Mouse (Mus musculus) adrenal gland, adult (tissue): ENCODE measurements around the gene Slc6a4.
"Not testable (repeated sequence)": the region's sequence is repeated elsewhere in the genome, so short reads cannot be mapped to it uniquely, and the experiment has no call there.

Experiments used
- DNase-seq, 2 experiments: peaks; one replicate each; pipeline ENCODE4 v3.0.0; 2022 to 2023; ENCODE audit warnings: low spot score in 1 of 2; ENCODE audit not compliant: inconsistent age in 2 of 2

Gene Slc6a4

DNA sequence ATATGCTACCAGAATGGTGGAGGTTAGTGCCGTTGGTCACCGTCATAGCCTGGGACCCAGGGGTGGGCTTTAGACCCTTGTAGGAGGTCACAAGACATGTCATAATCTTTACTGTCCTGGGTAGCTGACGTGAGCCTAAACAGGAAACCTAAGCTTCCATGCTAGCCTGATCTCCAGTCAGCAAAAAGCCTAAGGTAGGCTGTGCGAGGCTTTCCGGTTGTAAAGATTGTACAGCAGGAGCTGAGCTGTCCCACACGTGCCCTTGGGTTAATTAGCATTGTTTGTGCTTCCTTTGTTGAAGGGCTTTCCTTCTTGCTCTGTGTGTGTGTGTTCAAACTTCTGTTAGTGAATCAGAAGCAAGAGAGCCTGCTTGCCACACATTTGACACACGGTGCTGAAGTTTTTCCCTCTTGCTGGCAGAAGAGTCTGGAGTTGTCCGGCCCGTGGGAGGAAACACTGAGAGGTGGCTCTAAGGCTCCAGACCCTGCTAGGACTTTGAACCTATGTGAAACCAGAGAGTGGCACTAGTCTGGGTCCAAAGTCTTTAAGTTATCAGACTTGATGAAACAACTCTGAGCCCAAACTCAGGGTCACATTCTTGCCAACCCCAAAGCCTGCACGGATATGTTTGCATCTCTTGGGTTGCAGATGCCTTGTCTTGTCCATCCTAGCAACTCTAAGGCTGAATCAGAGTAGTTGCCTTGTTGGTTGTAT, 12.5 kb downstream of the Slc6a4 start:
- no peak for DNase-seq

DNA sequence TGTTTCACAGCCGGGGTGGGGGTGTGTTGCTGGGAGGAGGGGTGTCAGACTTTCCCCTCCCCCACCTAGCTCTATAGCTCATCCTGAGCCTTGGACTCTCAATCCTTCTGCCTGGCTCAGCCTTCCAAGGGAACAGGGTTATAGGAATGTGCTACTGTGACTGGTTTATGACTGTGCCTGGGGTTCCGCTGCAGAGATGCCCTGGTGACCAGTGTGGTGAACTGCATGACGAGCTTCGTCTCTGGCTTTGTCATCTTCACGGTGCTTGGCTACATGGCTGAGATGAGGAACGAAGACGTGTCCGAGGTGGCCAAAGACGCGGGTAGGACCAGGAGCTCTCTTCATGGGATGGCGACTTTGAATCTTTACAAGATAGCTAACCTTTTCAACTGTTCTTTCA, 19.6 kb downstream of the Slc6a4 start:
- DNase-seq: no peak

DNA sequence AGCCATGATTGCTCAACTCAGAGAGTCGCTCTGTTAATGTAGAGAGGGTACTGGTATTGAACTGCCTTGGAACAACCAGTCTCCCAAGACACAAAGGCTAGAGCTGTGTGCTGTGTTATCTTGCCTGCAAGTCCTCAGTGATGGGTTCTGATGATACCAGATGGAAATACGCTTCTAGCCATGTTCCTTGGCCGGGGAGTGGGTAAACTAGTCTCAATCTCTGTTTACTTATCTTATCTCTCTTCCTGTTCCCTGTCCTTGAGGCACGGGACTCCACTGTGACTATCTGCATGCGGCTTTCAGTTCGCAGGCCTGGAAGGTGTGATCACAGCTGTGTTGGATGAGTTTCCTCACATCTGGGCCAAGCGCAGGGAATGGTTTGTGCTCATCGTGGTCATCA, 21.1 kb downstream of the Slc6a4 start:
- no peak for DNase-seq

DNA sequence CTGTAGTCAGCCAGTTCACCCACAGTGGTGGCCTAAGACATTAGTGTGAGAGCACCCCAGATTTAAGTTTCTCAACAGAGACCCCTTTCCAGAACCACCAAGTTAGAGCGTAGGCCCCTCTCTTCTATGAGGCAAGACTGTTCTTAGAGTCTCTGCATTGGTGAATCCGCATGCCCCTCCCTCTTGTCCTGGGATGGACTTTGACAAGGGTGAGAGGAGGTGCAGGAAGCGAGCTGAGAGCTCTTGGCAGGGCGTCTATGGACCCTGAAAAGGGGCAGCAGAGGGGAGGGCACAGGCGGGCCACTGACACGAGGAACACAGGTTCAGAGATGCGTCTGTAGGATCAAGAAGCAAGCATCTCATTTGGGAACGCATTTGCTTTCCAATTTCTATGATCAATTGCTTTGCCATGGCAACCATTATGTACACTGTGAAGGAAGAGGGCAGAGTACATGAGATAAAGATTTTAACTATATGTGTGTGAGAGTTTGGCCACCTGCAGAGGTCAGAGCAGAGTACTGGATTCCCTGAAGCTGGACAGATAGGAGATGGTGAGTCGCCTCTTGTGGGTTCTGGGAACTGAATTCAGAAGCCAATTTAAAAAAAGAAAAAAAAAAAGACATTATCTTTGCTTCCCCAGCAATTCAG, 23.5 kb downstream of the Slc6a4 start:
- no peak for DNase-seq

DNA sequence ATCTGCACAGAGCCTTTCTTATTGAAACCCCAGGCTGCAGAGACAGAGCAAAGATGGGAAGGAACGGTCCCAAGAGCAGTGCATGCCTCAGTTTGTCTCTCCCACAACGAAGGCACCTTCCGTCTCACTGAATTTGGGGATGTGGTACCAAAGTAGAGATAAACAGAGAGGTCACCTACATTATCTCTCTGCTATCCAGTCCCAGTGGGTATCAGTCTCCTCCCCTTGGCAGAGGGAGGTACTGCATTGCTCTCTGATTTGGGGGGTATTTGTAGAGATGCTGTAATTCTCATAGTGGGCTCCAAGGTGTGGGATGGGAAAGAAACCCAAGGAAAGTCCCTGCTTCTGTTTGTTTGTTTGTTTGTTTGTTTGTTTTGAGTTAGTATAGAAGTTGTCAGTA, 28.2 kb downstream of the Slc6a4 start:
- no peak for DNase-seq

DNA sequence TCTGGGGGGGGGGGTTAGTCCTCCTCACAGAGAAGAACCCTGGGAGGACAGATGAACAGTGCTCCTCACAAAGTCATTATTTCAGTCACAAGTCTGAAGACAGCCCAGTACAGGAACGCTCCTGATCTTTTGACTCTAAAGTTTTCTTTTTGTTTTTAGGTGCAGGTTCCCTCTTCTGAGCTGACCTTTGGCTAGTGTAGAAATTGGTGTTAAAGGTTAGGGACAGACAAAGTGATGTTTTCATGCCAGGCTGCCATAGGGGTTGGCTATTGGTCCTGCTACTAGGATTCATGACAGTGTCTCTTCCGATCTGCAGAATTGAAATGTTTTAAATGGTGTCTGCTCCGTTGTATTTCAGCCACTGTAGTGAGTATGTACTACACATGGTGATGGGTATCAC, 29.8 kb downstream of the Slc6a4 start:
- no peak for DNase-seq

DNA sequence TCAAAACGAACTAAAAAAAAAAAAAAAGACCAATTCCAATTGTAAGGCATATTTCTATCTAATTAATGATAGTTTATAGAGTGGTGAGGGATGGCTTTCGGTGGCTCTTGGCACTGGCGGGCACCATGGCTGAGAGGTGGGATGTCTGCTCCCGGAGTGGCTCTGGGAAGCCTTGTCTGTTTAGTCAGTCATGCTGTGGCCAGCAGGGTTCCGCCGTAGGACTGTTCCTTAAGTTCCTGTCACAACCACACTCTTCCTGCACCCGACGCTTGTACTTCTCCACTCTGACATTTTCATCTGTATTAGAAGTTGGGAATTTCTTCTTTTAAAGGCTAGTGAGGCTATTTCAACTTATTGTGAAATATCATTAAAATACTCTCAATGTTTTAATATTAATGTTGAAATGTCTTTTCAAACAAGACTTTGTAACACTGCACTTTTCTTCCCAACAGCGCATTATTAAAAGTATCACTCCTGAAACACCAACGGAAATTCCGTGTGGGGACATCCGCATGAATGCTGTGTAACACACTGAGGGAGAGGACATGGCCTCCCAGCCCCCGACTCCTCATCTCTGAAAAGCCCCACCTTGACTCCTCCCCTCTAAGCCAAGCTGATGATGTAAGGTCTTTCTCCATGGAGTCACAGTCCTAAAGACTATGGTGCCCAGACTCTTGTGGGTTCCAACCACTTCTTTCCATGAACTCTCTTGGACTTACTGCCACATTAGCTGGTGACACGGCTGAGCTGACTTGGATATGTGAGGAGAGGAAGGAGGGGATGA, 32.9 kb downstream of the Slc6a4 start:
- DNase-seq: no peak

DNA sequence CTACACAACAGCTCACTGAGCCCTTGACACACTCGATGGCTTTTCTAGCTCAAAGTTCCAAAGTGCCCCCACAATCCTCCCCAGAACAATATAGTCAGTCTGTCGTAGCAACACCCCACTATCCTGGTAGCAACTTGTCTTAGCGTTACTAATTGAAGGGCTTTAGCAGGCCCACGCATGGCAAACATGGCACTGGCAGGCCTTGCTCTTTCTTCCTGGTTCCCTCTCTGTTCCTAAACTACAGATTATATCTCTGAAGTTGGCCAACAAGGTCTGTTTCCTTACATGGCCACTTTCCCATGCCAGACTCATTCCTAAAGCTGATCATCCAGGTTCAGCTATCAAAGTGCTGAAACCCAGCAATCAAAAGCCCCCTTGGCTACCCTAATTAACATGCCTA, 43.5 kb downstream of the Slc6a4 start:
- no peak for DNase-seq

DNA sequence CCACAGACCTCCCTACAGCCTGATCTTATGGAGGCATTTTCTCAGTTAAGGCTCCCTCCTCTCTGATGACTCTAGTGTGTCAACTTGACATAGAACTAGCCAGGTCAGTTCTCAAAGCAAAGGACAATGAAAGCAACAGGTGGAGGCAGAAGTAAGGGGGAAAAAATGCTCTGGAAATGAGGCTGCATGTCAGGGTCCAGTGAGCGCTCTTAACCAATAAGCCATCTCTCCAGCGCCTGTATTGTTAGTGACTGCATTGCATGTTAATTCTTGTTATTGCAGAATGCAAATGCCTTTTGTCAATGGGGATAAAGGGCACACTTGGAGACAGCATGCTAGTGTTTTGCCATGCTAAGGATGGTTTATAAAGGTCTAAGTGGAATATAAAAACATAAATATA, 44.4 kb downstream of the Slc6a4 start:
- no peak for DNase-seq

DNA sequence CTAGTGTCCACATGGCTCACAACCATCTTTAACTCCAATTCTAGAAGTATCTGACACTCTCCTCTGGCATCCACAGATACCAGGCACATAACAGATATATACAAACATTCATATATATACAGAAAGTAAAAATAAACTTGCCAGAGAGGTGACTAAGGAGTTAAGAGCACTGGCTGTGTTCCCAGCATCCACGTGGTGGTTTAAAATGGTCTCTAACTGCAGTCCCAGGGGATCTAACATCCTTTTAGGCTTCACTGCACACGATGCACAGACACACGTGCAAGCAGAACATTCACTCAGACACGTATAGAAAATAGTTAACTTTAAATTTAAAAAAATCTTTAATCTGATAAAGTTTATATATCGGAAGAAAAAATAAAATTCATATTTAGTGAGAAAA, 63.5 kb downstream of the Slc6a4 start:
- DNase-seq: no peak

DNA sequence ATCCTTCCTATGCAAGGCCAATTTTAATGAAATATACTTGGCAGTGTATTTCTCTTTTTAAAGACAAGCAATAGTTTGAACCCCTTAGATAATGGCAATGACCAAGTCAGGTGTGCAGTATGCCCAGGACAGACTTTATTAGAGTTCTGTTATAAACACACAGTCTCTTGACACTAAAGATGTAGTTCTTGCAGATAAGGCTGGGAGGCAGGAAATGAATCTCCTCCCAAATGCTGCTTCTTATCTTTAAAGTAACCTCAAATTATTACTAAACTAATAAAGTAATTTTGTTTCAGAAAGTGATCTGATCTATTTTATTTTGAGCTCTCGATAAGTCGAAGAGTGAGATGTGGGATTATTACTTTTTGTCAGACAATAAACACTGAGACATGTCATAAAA, 65.0 kb downstream of the Slc6a4 start:
- no peak for DNase-seq

DNA sequence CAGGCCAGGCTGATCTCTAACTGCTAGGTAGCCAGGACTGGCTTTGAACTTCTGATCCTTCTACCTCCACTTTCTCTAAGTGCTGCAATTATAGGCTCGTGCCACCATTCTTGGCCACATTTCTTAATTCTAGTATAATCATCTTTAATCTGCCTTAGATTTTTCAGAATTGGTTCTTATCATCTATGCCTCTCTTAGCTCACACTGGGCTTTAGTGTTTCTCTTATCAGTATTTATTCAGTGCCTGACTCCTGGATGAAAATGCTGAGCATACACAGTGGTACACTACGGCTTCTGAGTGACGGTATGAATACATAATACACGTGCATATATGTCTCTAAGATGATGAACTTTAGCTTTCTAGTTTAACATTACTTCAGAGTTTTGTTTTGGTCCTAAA, 70.4 kb downstream of the Slc6a4 start:
- no peak for DNase-seq

DNA sequence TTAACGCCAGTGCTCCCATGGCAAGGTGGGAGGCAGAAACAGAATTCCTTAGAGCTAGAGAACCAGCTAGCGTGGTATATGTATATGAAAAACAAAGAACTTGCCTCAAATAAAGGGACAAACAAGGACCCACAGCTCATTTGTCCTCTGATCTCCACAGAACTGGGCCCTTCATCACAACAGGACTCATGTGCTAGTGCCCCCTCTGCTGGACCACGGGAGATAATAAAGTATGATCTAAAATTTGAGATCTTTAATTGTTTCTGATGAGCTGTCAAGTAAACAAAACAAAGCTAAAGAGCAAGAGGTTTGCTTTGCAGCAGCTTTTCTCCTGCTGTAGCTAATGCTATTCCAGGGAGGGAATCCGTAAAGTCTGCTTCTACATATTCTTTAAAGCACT, 72.3 kb downstream of the Slc6a4 start:
- peak in 1 of 2 experiments; percentile 57 for DNase-seq

DNA sequence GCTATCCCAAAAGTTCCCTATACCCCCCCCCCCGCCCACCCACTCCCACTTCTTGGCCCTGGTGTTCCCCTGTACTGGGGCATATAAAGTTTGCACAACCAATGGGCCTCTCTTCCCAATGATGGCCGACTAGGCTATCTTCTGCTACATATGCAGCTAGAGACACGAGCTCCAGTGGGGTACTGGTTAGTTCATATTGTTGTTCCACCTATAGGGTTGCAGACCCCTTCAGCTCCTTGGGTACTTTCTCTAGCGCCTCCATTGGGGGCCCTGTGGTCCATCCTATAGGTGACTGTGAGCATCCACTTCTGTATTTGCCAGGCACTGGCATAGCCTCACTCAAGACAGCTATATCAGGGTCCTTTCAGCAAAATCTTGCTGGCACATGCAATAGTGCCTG, 78.9 kb downstream of the Slc6a4 start:
- DNase-seq: not testable (repeated sequence)

DNA sequence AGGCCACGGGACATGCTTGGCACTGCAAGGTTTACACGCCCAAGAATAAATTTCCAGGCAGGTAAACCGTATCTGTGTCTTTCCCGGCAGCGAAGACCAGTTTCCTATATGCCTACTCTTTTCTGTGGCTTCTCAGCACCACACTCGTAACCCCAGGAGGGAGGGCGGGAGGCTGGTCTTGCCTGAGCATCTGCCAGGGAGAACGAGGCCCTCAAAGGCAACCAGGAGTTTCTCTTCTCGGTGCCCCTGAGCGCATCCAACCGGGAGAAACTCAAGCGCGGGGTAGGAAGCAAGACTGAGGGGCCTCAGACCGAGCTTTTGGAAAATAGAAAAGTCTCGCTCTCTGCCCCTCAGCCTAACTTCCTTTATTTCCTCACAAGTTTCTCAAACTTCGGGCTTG, 79.4 kb downstream of the Slc6a4 start:
- peak in 1 of 2 experiments; percentile 39 for DNase-seq

DNA sequence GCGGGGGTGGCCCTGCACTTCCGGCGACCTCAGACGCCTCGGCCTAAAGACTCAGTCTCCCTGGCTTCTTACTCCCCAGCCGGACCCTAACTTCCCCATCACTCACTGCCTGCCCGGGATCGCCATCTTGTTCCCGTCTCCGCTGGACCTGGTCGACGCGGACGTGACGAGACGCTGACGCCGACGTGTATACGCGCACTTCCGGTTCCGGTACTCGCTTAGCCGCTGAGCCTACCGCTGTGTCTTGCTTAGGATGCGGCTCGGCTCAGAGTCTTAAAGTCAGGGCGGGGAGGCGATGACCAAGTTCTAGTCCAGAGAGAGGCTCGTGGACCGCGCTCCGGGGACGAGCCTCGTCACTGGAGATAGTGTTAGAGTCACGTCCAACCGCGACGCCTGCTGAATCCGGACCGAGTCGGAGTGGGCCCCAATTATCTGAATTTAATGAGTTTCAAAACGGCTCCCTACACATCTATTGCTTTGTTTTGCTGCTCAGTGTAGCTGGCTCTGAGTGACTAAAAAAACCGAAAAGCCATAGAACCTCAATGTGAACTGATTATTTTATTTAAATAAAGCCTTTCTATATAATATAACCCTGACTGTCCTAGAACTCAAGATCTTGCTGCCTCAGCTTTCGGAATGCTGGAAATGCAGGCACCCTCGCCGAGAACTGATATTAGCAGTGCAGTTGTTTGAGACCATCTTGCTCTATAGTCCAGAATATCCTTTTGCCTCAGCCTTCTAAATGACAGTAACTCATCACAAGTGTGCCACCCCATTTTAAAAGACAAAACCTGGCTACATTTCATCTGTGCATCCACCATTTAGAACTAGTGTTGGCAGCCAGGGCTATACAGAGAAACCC, 80.1 kb downstream of the Slc6a4 start, which contains the start of gene Nsrp1:
Nsrp1 (minus strand) TSS at position 163 of the 862 bp plus-strand sequence.
- peak; percentile 93 to 97 for DNase-seq

DNA sequence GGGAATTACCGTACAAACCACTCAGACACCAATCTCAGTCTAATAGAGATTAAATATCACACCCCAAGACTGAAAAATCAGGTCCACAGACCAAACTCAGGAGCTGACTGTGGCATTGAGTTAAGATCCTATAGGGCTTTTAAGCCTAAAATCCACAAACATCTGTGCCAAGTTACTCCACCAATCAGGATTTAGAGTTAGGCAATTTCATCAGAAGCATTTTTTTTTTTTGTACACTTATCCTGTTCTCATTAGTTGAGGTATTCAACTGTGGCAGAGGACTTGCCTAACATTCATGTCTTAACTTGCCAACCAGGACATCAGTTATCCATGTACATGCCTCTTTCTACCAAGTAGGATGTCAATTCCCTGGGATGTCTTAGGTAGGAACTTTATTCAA, 81.0 kb downstream of the Slc6a4 start:
- no peak for DNase-seq
